In genomic region chr6:69932297-69932696, GRCm38 (mm10) we compare ENCODE assay signal across 22 mouse cellular contexts.
"Had no signal": no experiment of that assay in that cellular context is flagged by ENCODE, and none has a peak within 500 bp of the region (broad histone marks: within the 10 kb centered on the region; RNA-seq: fewer than 3 reads in every experiment).

No protein-coding gene starts in this region.

- DNase-seq: heart, postnatal 10 days; heart, postnatal 14 days; heart, postnatal 36 days; heart, postnatal 4 days; kidney, adult 11 months; kidney, adult 18-20 months; kidney, adult 2 months; kidney, adult 8-10 months; kidney, adult 9 months; kidney, postnatal 10 days; kidney, postnatal 14 days; kidney, postnatal 25 days; kidney, postnatal 36 days; kidney, postnatal 4 days; layer of hippocampus, adult 9-11 months; layer of hippocampus, postnatal 36 days had no signal

- ATAC-seq: hindbrain, embryonic 16.5 days; hindbrain, postnatal 0 days; inflammation-experienced regulatory T-cells, adult 6 months; intestine, embryonic 15.5 days; intestine, embryonic 16.5 days; intestine, postnatal 0 days had no signal
